Mouse (Mus musculus) testis, adult 2 months (tissue): ENCODE measurements around the gene Gm17581. TPM values are rescaled to one million over a fixed set of nuclear protein-coding genes. Genes with fewer than 3 reads are reported as not detected.

Source experiments
- H3K27ac ChIP-seq: fragments of 200-500 bp; 2 replicates; pipeline ENCODE4 v1.5.1; 2012; ENCODE audit warnings: low read depth, low read length; ENCODE audit not compliant: control insufficient read depth, insufficient read depth
- H3K27me3 ChIP-seq: fragments of 200-500 bp; 2 replicates; pipeline ENCODE4 v1.6.1; 2012; ENCODE audit warnings: mild to moderate bottlenecking, low read length, moderate library complexity; ENCODE audit not compliant: control insufficient read depth, insufficient read depth
- H3K36me3 ChIP-seq: fragments of 200-500 bp; 2 replicates; pipeline ENCODE4 v1.6.1; 2012; ENCODE audit warnings: mild to moderate bottlenecking, low read length; ENCODE audit not compliant: control insufficient read depth, insufficient read depth
- H3K4me1 ChIP-seq: fragments of 200-500 bp; 2 replicates; pipeline ENCODE4 v1.6.1; 2012; ENCODE audit warnings: low read length; ENCODE audit not compliant: control insufficient read depth, insufficient read depth
- H3K4me3 ChIP-seq: fragments of 200-500 bp; 2 replicates; pipeline ENCODE4 v1.5.1; 2012; ENCODE audit warnings: low read depth, mild to moderate bottlenecking, low read length, moderate library complexity, mixed read lengths; ENCODE audit not compliant: control insufficient read depth
- CTCF ChIP-seq: fragments of 200-500 bp; IDR thresholded peaks from 2 replicates; pipeline ENCODE4 v1.5.1; 2012; ENCODE audit warnings: low read depth, mild to moderate bottlenecking, inconsistent platforms, low read length, moderate library complexity; ENCODE audit not compliant: control insufficient read depth, insufficient read depth, insufficient replicate concordance
- POLR2A ChIP-seq: fragments of 200-500 bp; IDR thresholded peaks from 2 replicates; pipeline ENCODE4 v1.6.1; 2012; ENCODE audit warnings: low read depth, mild to moderate bottlenecking, inconsistent platforms, low read length, moderate library complexity; ENCODE audit not compliant: control insufficient read depth
- polyA plus RNA-seq: library from polyadenylated mRNA; depleted of rRNA; stranded (reverse); fragments of >200 nt; gene quantifications from 2 replicates; pipeline ENCODE4 v1.2.3, GENCODE M21; 2012; rRNA removed

Gene Gm17581
- polyA plus RNA-seq, 1 experiment: not detected

GRCm38 (mm10) chr2:155687746-155688145 lies 47.9 kb downstream of the Gm17581 start:
- H3K36me3 ChIP-seq: no peaks in the 10 kb centered on the region
- no peak overlapping the region for H3K4me3 ChIP-seq
- TF ChIP-seq CTCF (no peak), POLR2A (no peak)
- H3K27ac ChIP-seq: no peak overlapping the region
- peaks cover 2% of the 10 kb centered on the region for H3K4me1 ChIP-seq
- H3K27me3 ChIP-seq: no peaks in the 10 kb centered on the region

GRCm38 (mm10) chr2:155686572-155686971 lies 49.1 kb downstream of the Gm17581 start:
- Histone ChIP-seq H3K4me3 (peak overlapping the region; percentile 13; the same call in 1 of the 2 replicates), H3K4me1 (peaks cover 2% of the 10 kb centered on the region), H3K36me3 (no peaks in the 10 kb centered on the region), H3K27me3 (no peaks in the 10 kb centered on the region), H3K27ac (no peak overlapping the region)
- TF ChIP-seq CTCF (no peak), POLR2A (no peak)

Other genes starting within 250 kb of the Gm17581 start
- 59.5 TPM in 2 replicates for gene Acss2, start 217.9 kb downstream of the Gm17581 start, polyA plus RNA-seq
- 70.4 and 76.2 TPM in 2 replicates for gene Ggt7, start 217.6 kb downstream of the Gm17581 start, polyA plus RNA-seq
- 4.6 and 5.3 TPM in 2 replicates for gene Gss, start 143.1 kb downstream of the Gm17581 start, polyA plus RNA-seq
- 0.98 and 1.3 TPM in 2 replicates for gene Myh7b, start 124.7 kb downstream of the Gm17581 start, polyA plus RNA-seq
- 82.2 and 91.7 TPM in 2 replicates for gene Trpc4ap, start 43.5 kb downstream of the Gm17581 start, polyA plus RNA-seq
- 28.4 and 29.4 TPM in 2 replicates for gene Edem2, start 6.4 kb downstream of the Gm17581 start, polyA plus RNA-seq
- 0.22 and 0.30 TPM in 2 replicates for gene Procr, start 15.3 kb upstream of the Gm17581 start, polyA plus RNA-seq
- gene Mmp24, start 39.5 kb upstream of the Gm17581 start, polyA plus RNA-seq: 1.6 and 2.1 TPM in 2 replicates
- gene BC029722, start 83.6 kb upstream of the Gm17581 start, polyA plus RNA-seq: 24.4 and 29.9 TPM in 2 replicates
- gene Eif6, start 91.1 kb upstream of the Gm17581 start, polyA plus RNA-seq: 41.2 and 44.7 TPM in 2 replicates
- not detected in 2 replicates for gene Fam83c, start 99.0 kb upstream of the Gm17581 start, polyA plus RNA-seq
- 48.6 and 52.9 TPM in 2 replicates for gene Uqcc1, start 194.4 kb upstream of the Gm17581 start, polyA plus RNA-seq
- 0.17 and 0.19 TPM in 2 replicates for gene Gm15557, start 204.9 kb upstream of the Gm17581 start, polyA plus RNA-seq
- 0.17 and 0.46 TPM in 2 replicates for gene Gdf5, start 209.5 kb upstream of the Gm17581 start, polyA plus RNA-seq
- gene Cep250, start 220.6 kb upstream of the Gm17581 start, polyA plus RNA-seq: 5.8 and 6.4 TPM in 2 replicates